Mouse (Mus musculus) embryonic fibroblast, embryonic 13.5 days (primary cell): ENCODE measurements around the gene Rhot2.

Source experiments
- CTCF ChIP-seq: IDR thresholded peaks from 2 replicates; pipeline ENCODE4 v1.5.1; 2011; ENCODE audit warnings: mild to moderate bottlenecking, control low read depth, low read length, moderate library complexity, borderline replicate concordance; ENCODE audit not compliant: insufficient read depth
- POLR2A ChIP-seq: IDR thresholded peaks from 2 replicates; pipeline ENCODE4 v1.6.1; 2011; ENCODE audit warnings: low read depth, mild to moderate bottlenecking, control low read depth, low read length, moderate library complexity

DNA sequence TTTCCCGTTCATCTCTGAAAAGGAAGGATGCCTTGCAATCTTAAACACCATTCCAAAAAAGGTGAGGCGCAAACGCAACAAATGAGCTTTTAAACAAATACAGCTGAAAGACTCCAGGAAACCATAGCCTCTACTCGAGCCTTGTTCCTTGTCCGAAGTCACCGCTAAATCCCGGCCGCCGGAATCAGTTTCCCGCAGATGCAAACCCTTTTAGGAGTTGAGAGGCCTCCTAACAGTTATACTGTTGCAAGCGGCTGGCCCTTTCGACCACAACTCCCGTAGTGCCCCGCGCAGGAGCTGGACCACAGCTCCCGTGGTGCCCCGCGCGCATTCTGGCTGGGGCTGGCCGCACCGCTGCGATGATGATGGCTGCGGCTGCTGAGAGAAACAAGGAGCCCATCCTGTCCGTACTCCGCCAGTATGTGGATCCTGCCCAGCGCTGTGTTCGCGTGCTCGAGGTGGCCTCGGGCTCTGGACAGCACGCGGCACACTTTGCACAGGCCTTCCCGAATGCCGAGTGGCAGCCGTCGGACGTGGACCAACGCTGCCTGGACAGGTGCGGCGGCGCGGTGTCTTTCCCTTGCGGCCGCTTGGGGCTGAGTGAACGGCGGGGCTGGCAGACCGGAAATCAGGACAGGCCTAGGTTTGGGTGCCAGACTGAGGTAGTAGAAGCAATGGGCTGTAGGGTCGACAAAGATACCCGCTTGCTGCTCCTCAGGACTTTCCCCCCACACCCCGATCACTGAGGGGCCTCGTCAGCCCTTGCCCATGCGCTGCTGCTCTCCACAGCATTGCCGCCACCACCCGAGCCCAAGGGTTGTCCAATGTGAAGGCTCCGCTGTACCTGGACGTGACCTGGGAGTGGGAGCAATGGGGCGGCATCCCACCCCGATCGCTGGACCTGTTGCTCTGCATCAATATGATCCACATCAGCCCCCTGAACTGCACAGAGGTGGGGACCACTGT lies 30.8 kb upstream of the Rhot2 start:
- TF ChIP-seq POLR2A, result peak; percentile 90
- no peak for TF ChIP-seq CTCF
